Mouse (Mus musculus) olfactory bulb, adult 2 months (tissue): ENCODE results near the gene Vim. TPM values are rescaled to one million over a fixed set of nuclear protein-coding genes. Genes with fewer than 3 reads are reported as not detected.
"Not testable (repeated sequence)": the region's sequence is repeated elsewhere in the genome, so short reads cannot be mapped to it uniquely, and the experiment has no call there.

Source experiments
- H3K27ac ChIP-seq: fragments of 200-500 bp; 2 replicates; pipeline ENCODE4 v1.5.1; 2012; ENCODE audit warnings: low read depth, low read length; ENCODE audit not compliant: insufficient read depth
- H3K4me1 ChIP-seq: fragments of 200-500 bp; 2 replicates; pipeline ENCODE4 v1.6.1; 2012; ENCODE audit warnings: low read length; ENCODE audit not compliant: control insufficient read depth, insufficient read depth
- H3K4me3 ChIP-seq: fragments of 200-500 bp; 2 replicates; pipeline ENCODE4 v1.5.1; 2012; ENCODE audit warnings: mild to moderate bottlenecking, low read depth, low read length, moderate library complexity; ENCODE audit not compliant: insufficient read depth
- CTCF ChIP-seq: fragments of 200-500 bp; IDR thresholded peaks from 2 replicates; pipeline ENCODE4 v1.5.1; 2012; ENCODE audit warnings: low read depth, mild to moderate bottlenecking, low read length, moderate library complexity; ENCODE audit not compliant: insufficient read depth
- POLR2A ChIP-seq: fragments of 200-500 bp; IDR thresholded peaks from 2 replicates; pipeline ENCODE4 v1.6.1; 2012; ENCODE audit warnings: mild to moderate bottlenecking, low read depth, low read length, moderate library complexity; ENCODE audit not compliant: insufficient read depth
- WGBS: fragments of 180-500 bp; shearing (Covaris S2); methylation state at CpG from one replicate; pipeline ENCODE4 v1.1.7; 2018; 5-methylcytosine and 5-hydroxymethylcytosine counted together
- polyA plus RNA-seq: library from polyadenylated mRNA; stranded (reverse); fragments of >200 nt; gene quantifications from 2 replicates; pipeline ENCODE4 v1.2.4, GENCODE M21; 2012; ENCODE audit warnings: low replicate concordance; ENCODE audit not compliant: missing spikeins, insufficient read depth, insufficient read length

The Vim gene
- polyA plus RNA-seq, 1 experiment = not detected

GRCm38 (mm10) chr2:13596965-13597656 lies 23.4 kb downstream of the Vim start:
- no peaks in the 10 kb centered on the region for H3K4me1 ChIP-seq
- H3K4me3 ChIP-seq = no peak overlapping the region
- TF ChIP-seq POLR2A (no peak), CTCF (no peak)
- no peak overlapping the region for H3K27ac ChIP-seq
- 81% methylated on average over 1 of the region's 1 CpGs for WGBS

- WGBS = 63% methylated on average over 5 of the region's 5 CpGs
- no peak overlapping the region for H3K4me3 ChIP-seq
These were observed 24.4 kb downstream of the Vim start for GRCm38 (mm10) chr2:13598166-13598565.

GRCm38 (mm10) chr2:13603093-13603492 lies 29.4 kb downstream of the Vim start:
- TF ChIP-seq CTCF (no peak), POLR2A (no peak)
- H3K27ac ChIP-seq = no peak overlapping the region
- no peaks in the 10 kb centered on the region for H3K4me1 ChIP-seq
- H3K4me3 ChIP-seq = no peak overlapping the region

More at GRCm38 (mm10) chr2:13598166-13598565, 24.4 kb downstream of the Vim start:
- no peaks in the 10 kb centered on the region for H3K4me1 ChIP-seq
- no peak for TF ChIP-seq POLR2A
- no peak for TF ChIP-seq CTCF
- no peak overlapping the region for H3K27ac ChIP-seq

- 92% methylated on average over 5 of the region's 5 CpGs for WGBS
- H3K4me3 ChIP-seq, H3K4me1 ChIP-seq, H3K27ac ChIP-seq: not testable (repeated sequence)
These were observed 29.9 kb downstream of the Vim start for GRCm38 (mm10) chr2:13603636-13604035.

DNA sequence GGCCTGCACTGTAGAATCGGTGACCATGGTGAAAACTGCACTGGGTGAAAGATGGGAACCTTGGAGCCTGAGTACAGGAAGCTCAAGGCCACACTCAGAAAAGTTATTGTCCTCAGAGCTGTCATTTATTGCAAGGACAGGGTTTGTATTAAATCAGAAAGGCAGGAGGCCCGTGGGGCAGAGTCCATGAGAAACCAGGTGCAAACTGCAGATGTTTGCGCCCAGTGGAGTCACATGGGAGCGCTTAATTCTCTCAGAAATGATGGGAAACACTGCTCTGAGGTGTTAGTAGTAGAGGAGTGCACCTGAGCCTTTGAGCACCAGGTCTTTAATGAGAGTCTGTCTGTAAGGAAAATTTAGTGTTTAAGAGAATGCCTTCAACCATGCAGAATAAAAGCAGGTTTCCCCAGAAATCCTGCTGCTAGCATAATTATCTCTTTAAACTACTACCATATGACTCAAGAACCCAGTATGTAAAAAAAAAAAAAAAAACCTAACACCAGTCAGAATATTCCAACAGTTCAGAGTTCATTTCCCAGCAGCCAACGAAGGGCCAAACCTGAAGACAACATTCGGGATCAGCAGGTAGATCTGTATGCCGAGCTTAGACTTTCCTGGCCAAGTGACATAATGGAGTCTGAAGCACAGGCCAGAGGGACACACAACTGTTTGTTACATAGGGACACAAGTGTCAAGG lies 56.6 kb downstream of the Vim start:
- Histone ChIP-seq H3K4me3 (no peak overlapping the region), H3K27ac (no peak overlapping the region), H3K4me1 (no peaks in the 10 kb centered on the region)
- TF ChIP-seq CTCF (no peak), POLR2A (no peak)
- WGBS = 80% methylated on average over 7 of the region's 7 CpGs

Other genes with a start within 250 kb of the Vim start
- not detected in 2 replicates for gene Cubn, start 82.1 kb upstream of the Vim start, polyA plus RNA-seq
- gene Trdmt1, start 29.3 kb upstream of the Vim start, polyA plus RNA-seq = not detected in 2 replicates
- not detected in 2 replicates for gene St8sia6, start 220.1 kb downstream of the Vim start, polyA plus RNA-seq